Mouse (Mus musculus) lung, adult 2 months (tissue): Measurements from ENCODE around the gene Klhl2. TPM values are rescaled to one million over a fixed set of nuclear protein-coding genes. Genes with fewer than 3 reads are reported as not detected.
A peak's percentile ranks its signal among the peaks of the same experiment; 100 is the strongest.

Source experiments
- DNase-seq: peaks from one replicate; pipeline ENCODE4 v3.0.0; 2022
- H3K4me1 ChIP-seq: fragments of 200-500 bp; 2 replicates; pipeline ENCODE4 v1.6.1; 2011; ENCODE audit warnings: low read length; ENCODE audit not compliant: control insufficient read depth, insufficient read depth
- H3K4me3 ChIP-seq: fragments of 200-500 bp; replicated peaks from 2 replicates; pipeline ENCODE3; 2011; ENCODE audit warnings: low read depth, mild to moderate bottlenecking, control low read depth, low read length; ENCODE audit errors: extremely low read depth
- CTCF ChIP-seq: fragments of 200-500 bp; IDR thresholded peaks from 2 replicates; pipeline ENCODE4 v1.5.1; 2011; ENCODE audit warnings: mild to moderate bottlenecking, low read length, control low read depth; ENCODE audit not compliant: insufficient read depth
- POLR2A ChIP-seq: fragments of 200-500 bp; IDR thresholded peaks from 2 replicates; pipeline ENCODE4 v1.6.1; 2011; ENCODE audit warnings: low read depth, mild to moderate bottlenecking, control low read depth, low read length, borderline replicate concordance; ENCODE audit errors: extremely low read depth
- WGBS: fragments of 180-500 bp; shearing (Covaris S2); methylation state at CpG from one replicate; pipeline ENCODE4 v1.1.7; 2018; 5-methylcytosine and 5-hydroxymethylcytosine counted together
- polyA plus RNA-seq: library from polyadenylated mRNA; depleted of rRNA; stranded (reverse); fragments of >200 nt; gene quantifications from 2 replicates; pipeline ENCODE4 v1.2.3, GENCODE M21; 2012

The Klhl2 gene
- polyA plus RNA-seq, 1 experiment, result 13.7 TPM

DNA sequence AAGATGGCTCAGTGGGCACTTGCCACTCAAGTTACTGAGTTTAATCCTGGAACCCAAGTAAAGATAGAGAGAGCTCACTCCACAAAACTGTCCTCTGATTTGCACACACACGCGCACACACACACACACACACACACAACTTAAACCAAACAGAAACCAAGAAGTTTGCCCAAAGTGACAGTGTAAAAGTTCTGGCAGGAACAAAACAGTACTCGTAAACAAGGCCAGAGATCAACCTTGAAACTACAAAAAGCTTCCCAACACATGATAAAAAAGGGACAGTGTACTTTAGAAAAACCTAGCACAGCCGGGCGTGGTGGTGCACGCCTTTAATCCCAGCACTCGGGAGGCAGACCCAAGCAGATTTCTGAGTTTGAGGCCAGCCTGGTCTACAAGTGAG lies 121.7 kb downstream of the Klhl2 start:
- WGBS, result 84% methylated on average over 7 of the region's 7 CpGs
- TF ChIP-seq CTCF, result no peak
- TF ChIP-seq POLR2A, result no peak
- Histone ChIP-seq H3K4me3 (no peak overlapping the region), H3K4me1 (peaks cover 5% of the 10 kb centered on the region; the same call in 1 of the 2 replicates)
- DNase-seq, result no peak

DNA sequence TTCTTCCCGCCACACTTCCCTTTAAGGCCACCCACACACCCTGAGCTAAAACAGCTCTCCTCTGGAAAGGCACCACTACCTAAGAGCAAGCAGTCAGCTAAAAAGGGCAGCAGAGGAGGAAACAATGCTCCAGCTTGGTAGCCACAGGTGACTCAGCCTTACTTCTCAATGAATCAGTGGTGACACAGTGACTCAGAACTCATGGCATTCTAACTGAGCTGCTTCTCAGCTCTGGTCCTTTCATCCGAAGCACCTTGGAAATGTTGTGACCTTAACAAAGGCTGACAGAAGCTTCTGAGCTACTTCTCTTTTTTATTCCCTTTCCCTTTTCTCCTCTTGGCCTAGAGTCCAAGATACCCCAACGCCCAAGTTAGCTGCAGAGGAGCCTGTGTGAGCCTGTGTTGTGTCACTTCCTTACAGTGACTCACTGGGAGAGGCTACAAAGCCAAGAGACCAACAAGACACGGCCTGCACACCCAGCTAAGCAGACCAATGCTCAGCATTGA lies 123.6 kb downstream of the Klhl2 start:
- H3K4me3 ChIP-seq, result no peak overlapping the region
- peaks cover 2% of the 10 kb centered on the region; the same call in 1 of the 2 replicates for H3K4me1 ChIP-seq
- TF ChIP-seq POLR2A (no peak), CTCF (no peak)
- DNase-seq, result no peak
- WGBS, result 57% methylated on average over 4 of the region's 4 CpGs

DNA sequence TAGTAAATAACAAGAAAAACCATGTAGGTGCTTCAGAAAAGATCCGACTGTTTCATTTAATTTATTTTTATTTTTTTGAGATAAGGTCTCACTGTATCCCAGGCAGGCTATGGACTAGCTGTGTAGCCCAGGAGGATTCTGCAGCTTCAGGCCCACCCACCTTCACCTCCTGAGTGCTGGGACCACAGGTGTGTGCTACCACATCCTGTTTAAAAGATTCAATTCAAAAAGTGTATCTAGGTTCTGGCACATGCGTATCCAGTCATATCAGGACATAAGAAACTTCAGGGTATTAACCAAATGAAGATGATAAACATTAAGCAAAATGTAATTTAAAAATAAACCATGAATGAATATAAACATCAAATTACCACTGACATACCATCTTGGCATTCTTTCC lies 126.6 kb downstream of the Klhl2 start:
- TF ChIP-seq CTCF (no peak), POLR2A (no peak)
- WGBS, result 83% methylated on average over 2 of the region's 2 CpGs
- H3K4me3 ChIP-seq, result no peak overlapping the region
- peaks cover 2% of the 10 kb centered on the region; the same call in 1 of the 2 replicates for H3K4me1 ChIP-seq
- DNase-seq, result no peak

DNA sequence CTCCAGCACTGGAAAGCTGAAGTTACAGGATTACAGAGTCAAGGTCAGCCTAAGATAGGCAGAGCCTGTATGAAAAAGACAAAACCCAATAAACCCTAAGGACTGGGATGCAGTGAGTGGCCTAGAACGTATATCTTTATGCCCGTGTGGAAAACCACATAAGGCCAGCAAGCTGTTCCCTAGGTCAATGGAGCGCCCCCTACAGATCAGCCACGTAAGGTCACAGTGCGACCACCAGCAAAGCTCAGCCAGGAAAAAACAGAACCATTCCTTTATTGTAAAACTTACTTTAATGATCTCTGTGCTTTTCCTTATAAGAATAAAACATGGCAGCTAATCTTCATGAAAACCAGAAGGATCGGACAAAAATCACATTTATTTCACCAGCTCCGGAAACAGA lies 131.9 kb downstream of the Klhl2 start:
- WGBS, result 86% methylated on average over 7 of the region's 7 CpGs
- DNase-seq, result no peak

DNA sequence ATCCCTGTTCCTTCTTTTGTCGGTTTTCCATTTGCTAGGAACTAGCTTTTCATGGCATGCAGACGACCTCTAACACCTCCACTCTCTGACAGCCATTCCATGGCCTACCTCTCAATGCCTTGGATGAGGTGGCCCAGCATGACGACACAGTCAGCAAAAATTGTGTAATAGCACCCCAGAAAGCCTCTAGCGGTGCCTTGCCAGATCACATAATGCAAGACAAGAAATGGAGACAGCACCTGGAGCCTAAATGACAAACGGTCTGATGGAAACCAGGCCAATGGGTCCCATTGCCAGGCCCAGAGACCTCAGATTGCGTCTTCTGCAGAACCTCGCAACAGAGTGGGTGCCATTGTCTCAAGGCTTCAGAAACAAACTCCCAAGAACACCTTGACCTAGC lies 137.3 kb downstream of the Klhl2 start:
- TF ChIP-seq CTCF (no peak), POLR2A (no peak)
- DNase-seq, result no peak
- WGBS, result 82% methylated on average over 7 of the region's 7 CpGs
- no peak overlapping the region for H3K4me3 ChIP-seq
- H3K4me1 ChIP-seq, result no peaks in the 10 kb centered on the region

More for the DNA sequence above, 131.9 kb downstream of the Klhl2 start:
- TF ChIP-seq POLR2A (no peak), CTCF (no peak)
- Histone ChIP-seq H3K4me3 (no peak overlapping the region), H3K4me1 (no peaks in the 10 kb centered on the region)

DNA sequence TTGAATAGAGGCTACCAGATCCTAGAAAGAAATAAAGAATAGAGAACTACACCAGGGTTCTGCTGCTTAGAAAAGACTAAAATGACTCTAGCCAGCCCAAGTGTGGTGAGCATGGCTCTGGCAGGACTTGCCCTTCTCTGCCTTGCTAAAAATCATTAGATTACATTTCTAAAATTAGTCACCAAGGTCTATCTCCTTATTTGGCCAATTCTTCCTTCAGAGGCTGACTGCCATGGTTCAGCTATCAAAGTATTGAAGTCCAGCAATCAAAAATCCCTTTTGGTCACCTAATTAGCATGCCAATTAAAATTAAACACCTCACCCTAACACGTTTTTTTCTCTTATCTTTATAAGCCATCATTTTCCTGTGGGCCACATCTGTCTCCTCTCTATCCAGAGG lies 138.3 kb downstream of the Klhl2 start:
- 11% methylated on average over 1 of the region's 1 CpGs for WGBS

DNA sequence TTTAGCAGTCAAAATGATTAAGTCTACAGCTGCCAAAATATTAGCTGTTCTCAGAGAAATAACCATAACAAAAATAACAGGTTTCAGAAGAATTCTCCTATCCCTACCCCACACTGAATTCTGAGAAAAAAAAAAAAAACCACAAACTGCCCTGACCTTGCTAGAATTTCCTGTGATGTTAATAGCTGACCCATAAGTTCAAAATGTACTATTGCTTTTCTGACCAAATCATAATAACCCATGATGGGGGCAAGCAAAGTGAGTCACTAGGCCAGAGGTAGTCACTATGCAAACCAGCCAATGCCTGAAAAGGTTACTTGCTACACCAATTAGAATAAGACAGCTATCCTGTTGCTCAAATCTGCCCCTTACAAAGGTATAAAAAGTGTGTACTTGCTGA lies 142.3 kb downstream of the Klhl2 start:
- TF ChIP-seq POLR2A (no peak), CTCF (no peak)
- H3K4me1 ChIP-seq, result no peaks in the 10 kb centered on the region
- H3K4me3 ChIP-seq, result no peak overlapping the region
- DNase-seq, result no peak

More for the DNA sequence above, 138.3 kb downstream of the Klhl2 start:
- no peak for DNase-seq
- Histone ChIP-seq H3K4me3 (no peak overlapping the region), H3K4me1 (no peaks in the 10 kb centered on the region)
- no peak for TF ChIP-seq CTCF
- TF ChIP-seq POLR2A, result no peak

DNA sequence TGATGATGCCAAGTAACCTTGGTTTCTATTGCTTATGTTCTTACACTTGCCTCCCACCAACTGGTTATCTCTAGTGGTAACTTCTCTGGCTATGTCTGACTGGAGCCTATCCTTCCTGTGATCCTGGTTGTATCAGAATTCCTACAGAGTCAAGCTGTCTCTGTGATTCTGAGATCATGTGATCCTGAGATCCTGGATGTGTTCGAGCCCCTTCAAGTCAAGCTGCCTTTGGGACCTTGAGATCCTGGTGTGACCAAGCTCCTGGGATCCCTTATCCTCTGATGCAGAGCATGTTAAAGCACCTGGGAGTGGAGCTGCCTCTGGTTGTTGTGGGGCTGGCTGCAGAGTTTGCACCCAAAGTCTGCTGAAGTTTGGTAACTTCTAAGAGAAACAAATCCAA lies 146.6 kb downstream of the Klhl2 start:
- DNase-seq, result no peak
- Histone ChIP-seq H3K4me1 (no peaks in the 10 kb centered on the region), H3K4me3 (no peak overlapping the region)
- TF ChIP-seq POLR2A (no peak), CTCF (no peak)
- WGBS, result 78% methylated on average over 1 of the region's 1 CpGs

DNA sequence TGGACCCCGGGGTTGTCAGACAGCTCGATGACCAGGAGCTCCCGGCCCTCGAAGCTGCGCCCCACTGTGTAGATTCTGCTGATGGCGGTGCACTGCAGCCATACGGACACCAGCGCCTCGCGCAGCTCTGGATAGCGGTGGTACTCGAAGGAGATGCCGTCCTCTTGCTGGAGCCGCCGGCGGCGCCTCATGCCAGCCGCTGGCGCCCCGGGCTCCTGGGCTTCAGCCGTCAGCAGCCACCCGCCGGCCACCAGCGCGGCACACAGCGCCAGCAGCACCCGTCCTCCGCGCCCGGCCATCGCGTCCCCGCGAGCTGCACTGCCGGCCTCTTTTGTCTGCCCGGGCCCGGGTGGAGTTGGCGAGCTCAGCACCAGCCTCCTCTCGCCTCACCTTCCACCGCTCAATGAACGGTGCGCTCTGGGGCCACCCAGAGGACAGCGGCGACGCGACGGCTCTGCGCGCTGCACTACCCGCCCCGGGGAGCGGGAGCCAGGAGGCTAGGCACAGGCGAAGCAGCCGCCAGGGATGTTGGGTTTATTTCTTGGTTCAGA lies 157.1 kb downstream of the Klhl2 start, which contains the start of gene Cpe:
Gene Cpe (minus strand): TSS at position 404 of the 551 bp plus-strand sequence.
- DNase-seq, result peak; percentile 42
- under 1% methylated on average over 54 of the region's 54 CpGs for WGBS
- TF ChIP-seq CTCF, result no peak
- no peak for TF ChIP-seq POLR2A

DNA sequence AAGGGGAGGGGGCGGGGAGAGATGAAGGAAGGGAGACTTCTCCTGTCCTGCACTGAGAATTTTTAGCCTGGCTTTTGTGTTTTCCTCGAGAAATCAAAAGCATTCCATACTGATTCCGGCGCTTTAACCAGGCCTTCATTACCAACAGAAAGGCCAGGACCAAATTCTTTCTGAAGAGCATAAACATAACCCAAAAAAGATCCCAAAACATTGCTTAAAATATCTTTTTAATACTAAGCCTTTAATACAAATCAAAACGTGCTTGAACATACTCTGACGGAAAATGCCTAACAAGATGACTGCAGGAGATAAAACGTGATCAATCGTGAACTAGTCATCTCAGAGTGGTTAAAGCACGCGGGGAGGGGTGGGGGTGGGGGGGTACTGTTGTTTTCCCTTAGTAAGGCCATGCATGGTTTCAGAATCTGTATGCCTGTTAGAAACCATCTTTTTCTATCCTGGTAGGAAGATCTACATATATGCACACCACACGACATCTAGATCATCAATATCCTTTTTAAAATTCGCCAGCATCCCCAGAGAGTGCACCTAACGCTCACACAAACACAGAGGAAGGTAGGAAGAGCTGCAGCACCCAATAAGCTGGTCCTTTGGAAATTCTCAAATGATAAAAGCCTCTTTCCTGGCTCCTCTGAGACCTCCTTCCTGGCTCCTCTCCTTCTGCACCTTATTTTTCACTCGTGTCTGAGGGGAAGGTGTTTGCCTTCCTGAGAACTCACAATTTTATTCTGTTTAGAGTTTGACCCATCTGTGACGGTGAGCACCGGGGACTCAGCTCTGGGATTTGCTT lies 158.0 kb downstream of the Klhl2 start:
- no peak overlapping the region for H3K4me3 ChIP-seq
- TF ChIP-seq CTCF, result no peak
- no peak for TF ChIP-seq POLR2A
- DNase-seq, result no peak
- no peaks in the 10 kb centered on the region for H3K4me1 ChIP-seq
- 31% methylated on average over 16 of the region's 16 CpGs for WGBS

More for the DNA sequence above, 157.1 kb downstream of the Klhl2 start, which contains the start of gene Cpe:
- no peak within 1 kb of the TSS for H3K4me3 ChIP-seq
- H3K4me1 ChIP-seq, result no peaks in the 10 kb centered on the region
